Mouse (Mus musculus) embryonic facial prominence, embryonic 10.5 days (tissue): ENCODE measurements around the gene BC107364. TPM values are rescaled to one million over a fixed set of nuclear protein-coding genes. Genes with fewer than 3 reads are reported as not detected.
A peak's percentile ranks its signal among the peaks of the same experiment; 100 is the strongest.
"Not testable (repeated sequence)": the region's sequence is repeated elsewhere in the genome, so short reads cannot be mapped to it uniquely, and the experiment has no call there.

ENCODE experiments used
- DNase-seq: peaks from one replicate; pipeline ENCODE4 v3.0.0-alpha.2; 2017; ENCODE audit warnings: low spot score
- H3K27ac ChIP-seq: fragments of 300-500 bp; sonication (generic); replicated peaks from 2 replicates; pipeline ENCODE4 v1.5.1; 2016; ENCODE audit warnings: mild to moderate bottlenecking
- H3K27me3 ChIP-seq: fragments of 300-500 bp; sonication (generic); replicated peaks from 2 replicates; pipeline ENCODE4 v1.6.1; 2016; ENCODE audit warnings: low read depth, mild to moderate bottlenecking; ENCODE audit not compliant: poor library complexity, severe bottlenecking
- H3K36me3 ChIP-seq: fragments of 300-500 bp; sonication (generic); replicated peaks from 2 replicates; pipeline ENCODE4 v1.6.1; 2016; ENCODE audit warnings: mild to moderate bottlenecking, moderate library complexity
- H3K4me1 ChIP-seq: fragments of 300-500 bp; sonication (generic); 2 replicates; pipeline ENCODE4 v1.6.1; 2016
- H3K4me3 ChIP-seq: fragments of 300-500 bp; sonication (generic); 2 replicates; pipeline ENCODE4 v1.5.1; 2016; ENCODE audit warnings: mild to moderate bottlenecking, moderate library complexity
- H3K9me3 ChIP-seq: fragments of 300-500 bp; sonication (generic); 2 replicates; pipeline ENCODE4 v1.6.1; 2016; ENCODE audit warnings: mild to moderate bottlenecking
- WGBS: fragments of 180-500 bp; shearing (Covaris S2); methylation state at CpG from one replicate; pipeline ENCODE4 v1.1.7; 2016; 5-methylcytosine and 5-hydroxymethylcytosine counted together
- polyA plus RNA-seq: library from polyadenylated mRNA; unstranded; fragments of >200 nt; fragmentation: Nextera tagmentation; extraction: Ambion mirVana; gene quantifications from 2 replicates; pipeline ENCODE4 v1.2.1, GENCODE M21; 2016

The BC107364 gene
- polyA plus RNA-seq, 1 experiment from 2014 or later = not detected

DNA sequence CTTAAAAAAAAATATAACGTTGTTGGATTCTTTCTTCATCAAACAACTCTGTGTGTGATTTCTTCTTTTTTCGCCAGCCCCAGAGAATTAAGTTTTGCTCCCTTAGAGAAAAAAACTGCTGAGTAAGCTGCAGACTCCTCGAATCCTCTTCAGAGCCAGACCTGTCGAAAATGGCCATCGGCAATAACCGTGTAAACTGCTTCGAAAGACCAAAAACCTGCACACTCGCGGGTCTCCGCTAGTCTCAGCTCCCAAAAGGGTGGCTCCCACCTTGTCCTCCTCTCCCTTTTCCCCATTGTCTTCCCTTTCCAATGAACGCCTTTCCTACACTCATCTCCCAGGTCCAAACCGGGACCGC is 50.7 kb downstream of the BC107364 start:
- Histone ChIP-seq H3K4me3 (peak overlapping the region; percentile 65), H3K27ac (no peak overlapping the region), H3K9me3 (peaks cover 6% of the 10 kb centered on the region; the same call in 1 of the 2 replicates), H3K27me3 (peaks cover 100% of the 10 kb centered on the region), H3K36me3 (no peaks in the 10 kb centered on the region), H3K4me1 (peaks cover 13% of the 10 kb centered on the region)
- WGBS = 3% methylated on average over 13 of the region's 13 CpGs
- DNase-seq = no peak

DNA sequence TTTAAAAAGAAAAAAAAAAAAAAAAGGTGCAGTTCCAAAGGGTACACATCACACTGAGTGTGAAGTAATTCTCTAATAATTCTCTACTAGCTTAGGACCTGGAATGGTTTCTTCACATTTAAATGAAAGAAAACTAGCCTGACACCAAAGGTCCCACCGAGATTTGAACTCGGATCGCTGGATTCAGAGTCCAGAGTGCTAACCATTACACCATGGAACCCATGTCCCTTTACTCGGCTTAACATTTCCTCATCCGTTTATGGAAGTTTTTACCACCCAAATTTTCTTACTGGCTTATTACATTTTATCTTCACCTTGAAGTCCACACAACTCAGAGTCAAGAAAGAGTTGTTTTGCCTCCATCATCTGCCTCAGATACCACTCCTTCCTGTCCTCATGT is 53.2 kb downstream of the BC107364 start:
- Histone ChIP-seq H3K4me1 (peaks cover 5% of the 10 kb centered on the region), H3K36me3 (no peaks in the 10 kb centered on the region), H3K4me3 (no peak overlapping the region), H3K27me3 (peaks cover 99% of the 10 kb centered on the region), H3K27ac (no peak overlapping the region), H3K9me3 (no peaks in the 10 kb centered on the region)
- DNase-seq = peak; percentile 56
- WGBS = 2% methylated on average over 5 of the region's 5 CpGs

DNA sequence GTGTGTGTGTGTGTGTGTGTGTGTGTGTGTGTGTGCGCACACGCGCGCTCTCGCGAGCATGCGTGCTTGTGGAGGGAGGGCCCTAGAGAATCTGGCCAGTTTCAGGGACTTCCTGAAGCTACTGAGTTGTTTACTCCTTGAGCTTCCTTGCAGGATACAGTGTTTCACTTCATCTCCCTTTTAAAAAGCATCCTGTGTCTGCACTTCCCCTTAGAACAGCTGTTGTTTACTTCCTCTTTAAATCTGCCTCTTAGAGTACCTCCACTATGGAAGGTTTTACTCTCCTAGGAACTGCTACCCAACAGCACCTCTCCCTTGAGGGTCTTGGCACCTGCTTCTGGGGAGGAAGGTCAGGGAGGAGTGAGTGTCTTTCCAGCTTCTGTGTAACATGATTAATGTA is 55.2 kb downstream of the BC107364 start:
- no peaks in the 10 kb centered on the region for H3K9me3 ChIP-seq
- H3K36me3 ChIP-seq = no peaks in the 10 kb centered on the region
- H3K27me3 ChIP-seq = peaks cover 94% of the 10 kb centered on the region
- no peak overlapping the region for H3K27ac ChIP-seq
- DNase-seq = no peak
- H3K4me3 ChIP-seq = no peak overlapping the region
- 90% methylated on average over 7 of the region's 7 CpGs for WGBS
- peaks cover 4% of the 10 kb centered on the region for H3K4me1 ChIP-seq

DNA sequence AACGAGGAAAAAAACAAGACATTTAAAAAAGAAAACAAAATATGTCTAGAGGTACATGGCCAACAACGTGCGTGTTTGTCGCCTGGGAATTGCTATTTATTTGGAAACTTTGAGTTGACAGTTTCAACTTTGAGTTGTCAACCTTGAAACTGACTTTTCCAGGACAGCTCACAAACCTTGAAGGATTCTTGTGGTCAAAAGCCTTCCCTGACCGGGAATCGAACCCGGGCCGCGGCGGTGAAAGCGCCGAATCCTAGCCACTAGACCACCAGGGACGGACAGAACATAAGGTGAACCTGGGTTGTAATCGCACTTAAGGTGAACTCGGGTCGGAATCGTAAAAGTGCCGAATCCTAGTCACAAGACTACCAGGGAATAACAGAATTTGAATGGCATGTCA is 64.9 kb downstream of the BC107364 start:
- H3K27ac ChIP-seq, H3K9me3 ChIP-seq, DNase-seq, H3K4me1 ChIP-seq, H3K36me3 ChIP-seq, H3K4me3 ChIP-seq: not testable (repeated sequence)
- no CpG with 5 or more reads among the region's 18 CpGs for WGBS
- peaks cover 37% of the 10 kb centered on the region for H3K27me3 ChIP-seq

Other genes with a start within 250 kb of the BC107364 start
- 76.4 and 80.4 TPM in 2 replicates for gene Bola1, start 232.6 kb downstream of the BC107364 start, polyA plus RNA-seq
- 0.92 and 1.4 TPM in 2 replicates for gene Hist2h2ab, start 232.4 kb downstream of the BC107364 start, polyA plus RNA-seq
- gene Hist2h2ac, start 231.4 kb downstream of the BC107364 start, polyA plus RNA-seq = 11.7 and 12.5 TPM in 2 replicates
- 6.4 and 7.8 TPM in 2 replicates for gene Hist2h2be, start 231.2 kb downstream of the BC107364 start, polyA plus RNA-seq
- 4.9 and 6.6 TPM in 2 replicates for gene Hist2h3c2, start 213.2 kb downstream of the BC107364 start, polyA plus RNA-seq
- gene Hist2h2aa2, start 212.0 kb downstream of the BC107364 start, polyA plus RNA-seq = 26.6 and 32.1 TPM in 2 replicates
- 4.8 and 8.6 TPM in 2 replicates for gene Hist2h2aa1, start 206.8 kb downstream of the BC107364 start, polyA plus RNA-seq
- 0.52 and 0.81 TPM in 2 replicates for gene Hist2h3c1, start 205.6 kb downstream of the BC107364 start, polyA plus RNA-seq
- 12.8 TPM in 2 replicates for gene Hist2h4, start 189.0 kb downstream of the BC107364 start, polyA plus RNA-seq
- 44.4 and 48.2 TPM in 2 replicates for gene Hist2h3b, start 183.7 kb downstream of the BC107364 start, polyA plus RNA-seq
- 5.8 and 11.3 TPM in 2 replicates for gene Hist2h2bb, start 182.6 kb downstream of the BC107364 start, polyA plus RNA-seq
- 1.0 and 1.3 TPM in 2 replicates for gene Fcgr1, start 158.3 kb downstream of the BC107364 start, polyA plus RNA-seq
- gene Hfe2, start 72.9 kb upstream of the BC107364 start, polyA plus RNA-seq = 1.4 and 1.5 TPM in 2 replicates
- 31.2 and 34.9 TPM in 2 replicates for gene Txnip, start 105.7 kb upstream of the BC107364 start, polyA plus RNA-seq
- gene Gm16253, start 124.7 kb upstream of the BC107364 start, polyA plus RNA-seq = 1.6 and 1.9 TPM in 2 replicates
- gene Polr3gl, start 141.9 kb upstream of the BC107364 start, polyA plus RNA-seq = 30.0 and 33.1 TPM in 2 replicates
- 0.66 and 0.99 TPM in 2 replicates for gene Ankrd34a, start 144.3 kb upstream of the BC107364 start, polyA plus RNA-seq
- gene Lix1l, start 148.8 kb upstream of the BC107364 start, polyA plus RNA-seq = 5.2 and 5.6 TPM in 2 replicates
- gene Rbm8a, start 177.6 kb upstream of the BC107364 start, polyA plus RNA-seq = 242 and 244 TPM in 2 replicates
- 41.6 and 41.9 TPM in 2 replicates for gene Pex11b, start 183.1 kb upstream of the BC107364 start, polyA plus RNA-seq
- 0.09 TPM in 2 replicates for gene Gm42957, start 183.2 kb upstream of the BC107364 start, polyA plus RNA-seq
- gene Itga10, start 193.3 kb upstream of the BC107364 start, polyA plus RNA-seq = 0.39 and 0.55 TPM in 2 replicates
- gene Ankrd35, start 217.8 kb upstream of the BC107364 start, polyA plus RNA-seq = 0.11 and 0.14 TPM in 2 replicates
- gene Pias3, start 244.1 kb upstream of the BC107364 start, polyA plus RNA-seq = 45.2 and 53.4 TPM in 2 replicates